Mouse (Mus musculus): ENCODE measurements at regions not wholly inside any gene's neighbourhood (a gene's known extent, or its start where the extent isn't known, plus 50 kb on each side); places are given as distances from the start of the nearest gene placed in this dataset.

DNA sequence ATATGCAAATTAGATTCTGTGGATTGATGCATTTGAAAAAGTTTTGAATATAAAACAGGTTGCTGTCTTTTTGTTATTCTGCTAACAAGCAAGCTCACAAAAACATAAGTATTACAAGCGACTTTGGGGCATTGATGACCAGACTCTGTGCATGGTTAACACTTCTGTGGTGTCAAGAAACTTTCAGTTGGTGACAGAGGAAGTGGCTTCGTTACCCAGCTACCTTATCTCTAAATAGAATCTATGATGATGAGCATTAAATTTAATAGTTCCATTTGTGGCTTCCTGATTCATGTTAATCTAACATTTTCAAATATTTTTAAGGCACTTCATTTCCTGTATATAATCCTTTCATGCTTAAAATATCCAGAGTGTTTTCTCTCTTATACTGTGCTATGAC, 100.8 kb downstream of the Tm2d1 start:
- no peak for DNase-seq (ENCODE audit: low spot score)

DNA sequence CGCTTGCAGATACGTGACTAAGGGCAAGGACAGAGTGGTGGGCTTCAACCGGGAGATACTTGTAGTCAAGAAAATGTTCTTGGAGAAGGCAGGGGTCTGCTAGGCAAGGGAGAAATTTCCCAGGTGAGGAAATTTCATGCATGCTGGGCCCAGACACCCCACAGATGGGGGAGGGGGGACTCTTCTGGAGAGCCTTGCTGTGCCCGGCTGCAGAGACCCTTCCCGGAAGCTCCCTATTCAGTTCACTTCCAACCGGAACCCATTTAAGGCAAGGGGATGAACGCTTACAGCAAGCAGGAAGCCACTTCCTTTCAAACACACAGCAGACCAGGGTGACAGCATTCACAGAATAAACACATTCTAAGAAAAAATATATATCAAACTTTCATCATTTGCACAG, 124.8 kb downstream of the Tm2d1 start:
- no peak for DNase-seq (ENCODE audit: low spot score)

DNA sequence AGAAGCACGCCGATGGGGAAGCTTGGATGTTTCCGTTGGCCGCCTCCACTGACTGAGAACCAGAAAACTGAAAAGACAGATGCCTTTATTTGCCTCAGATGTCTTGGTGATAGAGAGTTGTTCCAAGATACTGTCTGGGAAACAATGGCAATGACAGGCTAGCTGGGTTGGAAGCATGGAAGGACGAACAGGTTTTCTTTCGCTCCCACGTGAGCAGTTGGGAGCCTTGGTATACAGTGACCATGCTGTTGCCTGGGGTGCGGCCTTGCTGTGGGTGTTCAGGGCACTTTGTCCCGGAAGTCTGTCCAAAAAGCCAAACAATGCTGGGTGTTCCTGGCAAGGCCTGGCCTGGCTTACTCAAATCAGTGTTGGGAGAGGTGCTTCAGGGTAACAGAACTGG, 125.4 kb downstream of the Tm2d1 start:
- peak; percentile 76 for DNase-seq (ENCODE audit: low spot score)

DNA sequence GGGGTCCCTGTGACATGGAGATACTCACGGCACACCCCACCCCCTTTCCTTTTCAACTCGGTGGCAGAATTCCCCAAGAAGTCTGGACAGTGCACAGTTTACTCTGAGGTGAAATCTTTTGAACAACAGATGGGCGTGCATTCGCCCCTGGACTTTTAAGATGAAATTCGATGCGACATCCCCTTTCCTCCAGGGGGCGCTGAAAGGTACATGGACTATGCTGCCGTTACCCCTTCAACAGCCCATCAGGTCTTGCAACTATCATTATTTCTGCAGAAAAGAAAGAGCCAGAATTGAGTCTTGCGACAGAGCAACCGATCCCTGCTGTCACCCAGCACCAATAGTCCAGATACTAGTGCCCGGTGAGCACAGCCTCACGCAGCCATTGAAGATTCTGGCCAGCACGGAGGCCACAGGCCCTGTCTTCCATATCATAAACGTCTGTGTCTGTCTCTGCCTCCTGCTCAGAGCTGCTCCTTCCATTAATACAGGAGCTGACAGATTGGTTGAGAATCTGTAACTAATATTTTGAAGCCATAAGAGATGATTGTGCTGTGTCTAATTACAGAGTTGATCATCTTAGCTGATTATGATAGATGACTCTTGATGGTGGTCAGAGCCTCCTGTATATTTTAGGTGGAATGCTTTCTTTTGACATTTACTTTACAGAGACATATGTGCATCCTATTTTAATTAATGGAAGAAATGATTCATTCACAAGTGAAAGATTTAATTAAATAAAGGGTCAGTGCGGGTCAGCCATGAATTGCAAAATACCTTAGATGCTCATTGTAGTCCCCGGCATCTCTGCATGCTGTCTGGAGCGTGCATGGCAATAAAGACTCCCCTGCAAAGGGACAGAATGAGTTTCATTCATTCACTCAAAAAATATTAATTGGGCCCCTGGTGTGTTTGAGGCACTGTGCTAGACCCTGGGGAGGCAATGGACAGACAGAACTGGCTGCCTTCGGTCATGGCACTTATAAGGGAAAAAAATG, 128.0 kb downstream of the Tm2d1 start:
- DNase-seq (ENCODE audit: low spot score): peak; percentile 19

DNA sequence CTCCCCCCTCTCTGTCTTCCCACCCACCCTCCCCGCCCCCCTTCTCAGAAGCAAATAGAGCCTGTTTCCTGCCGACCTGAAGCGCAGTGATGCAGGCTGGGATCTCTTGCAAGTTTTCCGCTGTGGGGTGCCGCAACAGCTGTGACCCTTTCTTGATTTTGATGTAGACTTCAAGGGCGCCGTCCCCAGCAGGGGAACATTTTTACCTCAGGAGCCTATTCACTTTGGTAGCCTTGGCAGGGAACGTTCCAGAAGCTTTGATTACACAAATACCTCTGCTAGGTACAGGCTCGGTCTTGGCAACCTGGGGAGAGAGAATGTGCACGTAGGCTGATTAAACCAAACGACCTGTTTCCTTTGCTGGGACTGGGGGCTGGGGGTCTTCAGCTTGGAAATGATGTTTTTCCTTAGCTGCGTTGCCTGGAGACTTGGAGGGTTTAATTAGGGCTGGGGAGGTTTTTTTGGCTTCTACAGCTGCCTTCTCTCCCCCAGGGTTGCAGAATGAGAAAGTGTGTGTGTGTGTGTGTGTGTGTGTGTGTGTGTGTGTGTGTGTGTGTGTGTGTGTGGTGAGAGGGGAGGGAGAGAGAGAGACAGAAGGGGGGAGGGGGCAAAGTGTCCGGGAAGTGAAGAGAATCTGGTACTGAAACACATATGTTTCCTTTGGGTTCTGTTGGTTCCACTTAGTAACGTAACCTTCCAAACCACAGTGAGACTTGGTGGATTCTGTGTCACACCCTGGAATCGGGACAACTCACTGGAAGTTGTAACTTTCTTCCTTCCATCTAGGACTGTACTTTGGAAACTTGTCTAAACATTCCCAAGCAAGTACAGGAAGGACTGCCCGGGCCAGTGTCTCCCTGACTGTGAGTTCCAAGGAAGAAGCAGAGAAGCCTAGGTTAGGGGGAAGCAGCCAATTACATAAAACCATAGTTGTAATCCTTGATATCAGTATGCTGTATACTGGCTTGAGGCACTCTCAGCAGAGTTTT, 138.9 kb downstream of the Tm2d1 start:
- DNase-seq (ENCODE audit: low spot score): peak; percentile 34

DNA sequence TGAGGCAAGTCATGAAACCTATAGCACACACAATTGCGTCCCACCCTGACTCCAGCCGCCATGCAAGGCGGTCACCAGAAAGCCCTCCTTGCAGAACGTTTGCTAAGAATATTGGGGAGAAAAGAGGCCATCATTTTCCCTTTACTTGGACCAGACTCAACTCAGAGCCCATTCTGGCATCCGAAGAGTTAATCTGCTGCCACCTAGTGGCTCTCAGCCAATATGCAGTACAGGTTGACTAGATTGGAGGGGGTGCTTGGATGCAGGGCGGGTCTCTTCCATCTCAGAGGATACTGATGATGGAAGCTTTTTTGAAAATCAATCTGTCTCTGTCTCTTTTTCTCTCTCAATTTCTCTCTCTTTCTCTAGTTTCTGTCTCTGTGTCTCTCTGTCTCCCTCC, 139.6 kb downstream of the Tm2d1 start:
- no peak for DNase-seq (ENCODE audit: low spot score)

DNA sequence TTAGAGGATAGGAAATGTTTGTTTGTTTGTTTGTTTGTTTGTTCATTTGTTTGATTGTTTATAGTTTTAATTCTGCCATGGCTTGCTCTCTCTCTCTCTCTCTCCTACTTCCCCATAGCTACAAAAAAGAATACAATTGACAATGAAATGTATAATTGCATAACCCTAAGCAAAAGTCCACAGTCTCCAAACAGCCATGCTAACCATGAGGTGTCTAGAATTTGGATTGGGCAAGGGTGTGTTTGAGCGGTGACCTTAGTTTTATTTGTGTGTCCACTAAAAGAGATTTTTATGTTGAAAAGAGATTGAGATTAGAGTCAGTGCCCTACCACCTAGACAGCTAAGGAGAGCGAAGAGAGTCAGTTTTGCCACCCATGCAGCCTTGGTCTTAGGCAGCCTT, 141.2 kb downstream of the Tm2d1 start:
- no peak for DNase-seq (ENCODE audit: low spot score)

DNA sequence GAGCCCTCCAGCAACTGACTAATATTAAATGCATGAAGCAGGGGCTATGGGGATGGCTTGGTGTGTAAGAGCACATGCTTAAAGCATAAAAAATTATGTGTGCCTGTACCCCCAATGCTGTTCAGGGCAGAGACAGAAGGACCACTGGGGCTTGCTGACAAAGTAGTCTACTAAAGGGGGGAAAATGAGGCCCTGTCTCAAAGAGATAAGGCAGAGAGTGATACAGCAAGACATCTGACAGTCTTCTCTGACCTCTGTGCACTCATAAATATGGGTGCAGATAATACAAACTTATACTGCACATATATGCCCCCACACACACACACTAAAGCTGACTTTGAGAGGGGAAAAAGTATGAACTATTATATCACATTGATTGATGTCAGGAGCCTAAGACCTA, 142.8 kb downstream of the Tm2d1 start:
- no peak for DNase-seq (ENCODE audit: low spot score)

DNA sequence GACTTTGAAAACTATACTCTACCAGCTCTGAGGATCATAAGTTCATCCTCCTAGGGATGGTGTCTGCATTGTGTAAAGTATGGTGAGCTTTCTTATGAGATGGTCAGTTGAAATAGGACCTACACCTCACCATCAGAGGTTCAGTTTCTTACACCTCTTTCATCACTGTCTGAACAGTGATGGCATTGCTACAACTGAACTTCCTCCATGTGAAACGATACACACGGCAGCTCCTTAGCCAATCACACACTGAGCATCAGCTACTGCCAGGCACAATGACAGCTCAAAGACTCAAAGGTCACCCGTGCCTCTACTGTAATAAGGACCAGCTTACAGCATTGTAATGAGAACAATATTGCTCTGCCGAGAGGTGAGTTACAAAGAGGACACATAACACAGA, 145.0 kb downstream of the Tm2d1 start:
- DNase-seq (ENCODE audit: low spot score): no peak

DNA sequence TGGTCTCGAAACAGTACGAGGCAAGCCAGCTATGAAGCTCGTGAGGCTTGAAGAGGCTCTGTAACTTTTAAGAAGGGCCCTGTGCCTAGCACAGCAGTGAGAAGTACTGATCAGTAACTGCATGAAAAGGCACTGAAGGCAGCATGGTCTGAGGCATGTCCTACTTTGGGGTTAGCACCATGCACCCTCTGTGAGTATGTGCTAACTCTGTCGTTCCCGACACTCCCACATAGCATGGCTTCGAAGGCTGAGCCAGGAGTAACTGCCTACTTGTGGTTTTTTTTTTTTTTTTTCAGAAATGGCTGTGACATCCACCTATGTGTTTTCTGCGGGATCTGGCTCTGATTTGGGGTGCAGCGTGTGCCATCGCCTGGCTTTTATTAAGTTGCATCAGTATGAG, 145.6 kb downstream of the Tm2d1 start:
- no peak for DNase-seq (ENCODE audit: low spot score)

DNA sequence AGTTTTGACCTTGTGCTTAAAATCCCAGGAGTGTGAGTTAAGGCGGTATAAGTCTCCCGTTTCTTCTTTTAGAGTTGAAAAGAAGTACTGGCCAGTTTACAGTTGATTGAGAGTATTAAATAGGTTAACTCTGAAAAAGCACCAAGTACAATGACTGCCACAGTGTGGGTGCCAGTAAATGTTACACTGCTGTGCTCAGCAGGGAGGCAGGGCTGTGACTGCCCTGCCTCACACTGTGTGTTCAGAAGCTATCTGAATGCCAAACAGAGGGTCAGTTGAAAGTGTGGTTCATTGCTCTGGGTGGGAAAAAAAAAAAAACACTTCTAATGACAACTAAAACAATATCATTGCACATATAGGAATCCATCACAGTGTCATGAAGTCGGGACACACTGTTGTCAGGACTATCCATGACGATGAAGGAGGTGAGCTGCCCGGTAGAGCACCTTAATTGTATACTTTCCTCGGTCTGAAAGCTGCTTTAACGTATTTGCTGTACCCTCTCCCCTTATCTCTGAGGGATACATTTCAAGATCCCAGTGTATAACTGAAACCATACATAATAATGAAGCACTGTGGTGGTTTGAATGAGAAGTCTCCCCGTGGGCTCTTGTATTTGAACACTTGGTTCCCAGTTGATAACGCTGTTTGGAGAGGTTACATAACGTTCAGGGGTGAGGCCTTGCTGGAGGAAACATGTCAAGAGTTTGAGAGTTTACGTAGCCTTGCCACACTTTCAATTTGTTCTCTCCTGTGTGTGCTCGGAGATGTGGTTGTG, 146.9 kb downstream of the Tm2d1 start:
- DNase-seq (ENCODE audit: low spot score): no peak

DNA sequence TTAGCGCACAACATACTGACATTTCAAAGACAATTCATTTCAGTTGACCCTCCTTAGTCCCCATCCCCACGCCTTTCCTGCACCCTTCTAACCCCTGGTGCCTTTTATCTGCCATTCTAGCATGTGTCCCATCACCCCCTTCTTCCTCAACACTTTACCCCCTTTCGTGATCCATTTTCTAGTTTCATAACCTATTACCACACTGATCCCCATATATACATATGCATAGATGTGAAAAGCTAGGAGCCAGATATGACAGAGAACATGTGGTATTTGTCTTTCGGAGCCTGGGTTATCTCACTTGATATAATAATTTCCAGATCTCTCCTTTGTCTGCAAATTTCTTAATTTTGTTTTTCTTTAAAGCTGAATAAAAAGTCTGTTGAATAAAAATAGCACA, 154.9 kb downstream of the Tm2d1 start:
- DNase-seq (ENCODE audit: low spot score): no peak

DNA sequence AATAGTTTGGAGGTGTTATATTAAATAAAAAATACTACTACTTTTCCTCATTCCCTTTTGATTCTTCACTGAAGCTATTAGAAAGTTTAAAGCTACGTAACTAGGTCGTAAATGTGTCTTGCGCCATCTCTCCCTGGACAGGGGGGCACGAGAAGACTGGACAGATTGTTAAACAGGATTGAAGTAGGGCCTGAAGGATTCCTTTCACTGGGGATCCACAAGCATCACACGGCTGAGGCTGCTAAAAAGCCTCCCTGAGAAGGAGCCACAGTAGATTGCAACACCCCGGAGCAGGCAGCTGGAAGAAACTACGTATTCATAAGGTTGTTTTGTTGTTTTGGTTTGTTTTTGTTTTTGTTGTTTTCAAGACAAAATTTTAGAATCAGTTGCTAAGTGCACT, 158.7 kb downstream of the Tm2d1 start:
- DNase-seq (ENCODE audit: low spot score): no peak

DNA sequence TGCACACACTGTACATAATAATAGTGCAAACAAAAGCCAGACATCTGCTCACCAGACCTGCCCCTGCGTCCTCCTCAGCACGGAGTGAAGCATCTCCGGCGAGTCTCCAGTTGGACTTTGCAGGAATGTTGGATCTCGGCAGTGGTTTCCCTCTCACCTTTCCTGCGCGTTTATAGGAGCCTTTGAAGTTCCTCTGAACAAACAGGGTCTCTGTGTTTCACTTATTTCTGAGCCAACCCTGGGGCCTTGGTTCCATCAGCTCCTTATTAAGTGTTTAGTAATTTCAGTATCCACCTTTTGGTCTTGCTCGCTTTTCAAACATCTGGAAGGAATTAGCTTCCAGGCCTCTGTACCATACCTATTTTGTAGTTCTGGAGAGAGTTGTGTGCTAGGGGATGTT, 159.7 kb downstream of the Tm2d1 start:
- no peak for DNase-seq (ENCODE audit: low spot score)

DNA sequence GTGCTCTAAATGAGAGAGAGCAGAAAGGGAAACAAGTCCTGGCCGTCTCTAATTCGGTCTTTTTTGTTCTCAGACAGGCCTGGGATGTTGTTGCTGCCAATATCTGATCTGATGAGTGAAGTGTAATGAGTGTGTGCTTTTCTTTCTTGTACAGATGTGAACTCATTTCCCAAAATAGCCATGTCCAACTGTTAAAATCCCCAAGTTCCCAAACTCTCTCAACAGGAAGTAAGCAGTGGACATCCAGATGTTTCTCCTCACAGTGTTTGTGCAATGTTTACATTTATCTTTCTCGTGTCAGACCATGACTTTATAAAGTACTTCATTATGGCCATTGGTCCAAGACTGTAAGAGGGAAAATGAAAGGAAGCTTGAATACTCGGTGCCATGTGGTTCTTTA, 161.5 kb downstream of the Tm2d1 start:
- DNase-seq (ENCODE audit: low spot score): peak; percentile 40

DNA sequence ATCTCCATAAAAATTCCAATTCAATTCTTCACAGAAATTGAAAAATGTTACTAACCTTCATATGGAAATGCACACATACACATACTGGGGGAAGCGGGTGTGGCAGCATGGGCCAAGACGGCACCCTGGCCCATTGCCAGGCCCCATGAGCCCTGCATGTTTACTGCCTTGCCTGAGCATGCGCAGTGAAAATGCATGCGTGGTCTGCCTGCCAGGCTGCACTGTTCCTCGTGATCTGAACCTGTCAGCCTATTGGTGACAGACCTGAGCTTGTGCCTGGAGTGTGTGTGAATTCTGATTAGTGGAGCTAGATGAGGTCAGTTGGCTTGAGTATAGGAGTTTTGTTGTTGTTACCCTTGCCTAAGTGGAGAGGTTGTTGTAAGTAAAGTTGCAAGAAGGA, 167.9 kb downstream of the Tm2d1 start:
- no peak for DNase-seq (ENCODE audit: low spot score)

DNA sequence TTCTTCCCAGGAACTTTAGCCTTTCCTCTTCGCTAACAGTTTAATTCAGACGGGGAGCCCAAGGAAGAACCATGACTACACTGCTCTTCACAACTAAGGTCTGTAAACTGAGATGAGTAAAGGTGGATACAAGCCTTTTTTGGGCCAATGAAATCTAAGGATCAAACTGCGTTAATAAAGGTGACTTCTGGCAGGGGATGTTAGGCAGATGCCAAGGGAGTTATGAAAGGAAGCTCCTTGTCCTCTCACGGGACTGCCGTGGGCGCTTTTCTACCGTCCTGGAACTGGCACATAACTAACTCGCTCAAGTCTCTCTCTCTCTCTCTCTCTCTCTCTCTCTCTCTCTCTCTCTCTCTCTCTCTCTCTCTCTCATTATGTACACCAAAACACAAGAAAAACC, 175.7 kb downstream of the Tm2d1 start:
- no peak for DNase-seq (ENCODE audit: low spot score)

DNA sequence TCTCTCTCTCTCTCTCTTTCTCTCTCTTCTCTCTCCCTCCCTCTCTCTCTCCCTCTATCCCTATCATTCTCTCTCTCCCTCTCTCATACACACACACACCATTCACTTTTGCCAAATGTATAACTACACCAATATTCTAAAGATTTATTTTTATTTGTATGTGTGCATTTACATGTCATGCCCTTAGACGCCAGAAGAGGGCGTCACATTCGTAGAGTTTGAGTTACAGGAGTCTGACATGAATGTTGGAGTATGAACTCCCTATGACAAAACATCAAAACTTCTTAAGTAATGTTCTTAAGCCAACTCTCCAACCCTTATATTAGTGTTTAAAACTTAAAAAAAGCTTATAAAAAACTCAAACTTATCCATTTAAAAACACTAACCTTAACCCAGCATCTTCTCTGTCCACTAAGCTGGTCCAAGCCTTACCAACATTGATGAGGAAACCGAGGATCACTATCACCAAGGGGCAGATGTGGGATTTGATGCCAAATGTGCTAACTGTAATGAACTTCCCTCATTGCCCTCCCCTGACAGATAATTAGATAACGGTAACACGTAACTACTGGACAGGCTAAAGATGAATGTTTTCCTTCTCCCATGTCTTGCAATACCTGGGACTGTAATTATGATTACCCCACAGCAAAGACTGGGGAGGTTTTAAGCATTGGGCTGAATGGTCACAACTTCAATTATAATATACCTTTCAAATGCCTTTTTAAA, 176.7 kb downstream of the Tm2d1 start:
- DNase-seq (ENCODE audit: low spot score): no peak

DNA sequence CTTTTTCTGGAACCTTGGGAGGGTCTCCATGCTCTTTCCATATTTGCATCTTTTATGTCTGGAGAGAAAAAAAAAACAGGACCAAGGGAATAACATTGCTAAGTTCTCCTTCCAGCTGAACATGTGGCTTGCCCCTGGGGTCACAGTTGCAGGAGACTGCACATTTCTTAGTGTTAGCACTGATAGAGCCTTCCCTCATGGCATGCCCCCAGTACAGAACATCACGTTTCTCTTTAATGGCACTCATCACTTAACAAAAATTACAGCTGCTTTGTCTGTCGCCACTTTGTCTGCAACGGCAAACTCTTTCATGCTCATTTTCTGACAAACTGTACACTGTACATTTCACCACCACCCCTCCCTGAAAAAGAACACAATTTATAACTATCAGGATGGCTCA, 180.0 kb downstream of the Tm2d1 start:
- no peak for DNase-seq (ENCODE audit: low spot score)

DNA sequence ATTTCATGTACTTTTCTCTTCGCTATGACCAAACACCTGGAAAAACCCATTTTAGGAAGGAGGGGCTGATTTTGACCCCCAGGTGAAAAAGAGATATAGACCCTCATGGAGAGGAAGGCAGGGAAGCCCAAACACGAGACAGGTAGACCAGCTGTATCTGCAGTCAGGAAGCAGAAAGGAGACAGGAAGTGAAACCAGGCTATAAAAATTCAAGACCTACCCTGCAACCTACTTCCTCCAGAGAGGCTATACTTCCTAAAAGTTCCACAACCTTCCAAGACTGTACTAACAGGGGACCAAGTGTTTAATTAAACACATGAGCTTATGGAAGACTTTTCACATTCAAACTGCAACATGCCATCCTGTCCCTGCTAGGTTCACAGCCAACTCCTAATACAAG, 180.9 kb downstream of the Tm2d1 start:
- no peak for DNase-seq (ENCODE audit: low spot score)

DNA sequence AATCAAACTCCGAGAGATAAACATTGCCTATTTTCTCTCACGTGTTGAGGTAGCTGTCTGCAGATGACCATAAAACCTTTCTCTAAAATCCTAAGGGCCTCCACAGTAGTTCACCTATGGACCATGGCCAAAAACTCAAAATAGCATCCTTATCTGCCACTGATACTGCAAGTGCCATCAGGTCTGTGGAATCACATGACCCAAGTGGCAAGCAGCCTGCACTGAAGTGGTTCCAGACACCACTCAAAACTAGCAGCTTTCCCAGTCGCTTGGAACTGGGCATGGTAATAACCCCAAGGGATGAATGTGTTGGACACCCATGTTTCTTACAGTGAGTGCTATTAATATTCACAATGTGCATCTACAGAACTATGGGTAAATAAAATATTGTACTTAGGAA, 182.0 kb downstream of the Tm2d1 start:
- DNase-seq (ENCODE audit: low spot score): peak; percentile 16

Measured in adipocyte (in vitro differentiated cells).